Mouse (Mus musculus) thymus, postnatal 0 days (tissue): ENCODE measurements around the gene Foxa2. TPM values are rescaled to one million over a fixed set of nuclear protein-coding genes. Genes with fewer than 3 reads are reported as not detected.

Experiments used
- DNase-seq: peaks from one replicate; pipeline ENCODE4 v3.0.0-alpha.2; 2015; ENCODE audit warnings: low spot score
- microRNA-seq: library from miRNA; unstranded; fragments of <30 nt; microRNA quantifications from one replicate; pipeline ENCODE4, GENCODE M21; 2016; ENCODE audit warnings: borderline number of aligned reads
- polyA plus RNA-seq: library from polyadenylated mRNA; unstranded; fragments of >200 nt; fragmentation: Nextera tagmentation; extraction: Ambion mirVana; gene quantifications from 2 replicates; pipeline ENCODE4 v1.2.1, GENCODE M21; 2015

The Foxa2 gene
- polyA plus RNA-seq, 1 experiment from 2014 or later = 0.14 TPM

GRCm38 (mm10) chr2:148004554-148005521 is 41.9 kb downstream of the Foxa2 start:
- no peak for DNase-seq

- no peak for DNase-seq
Observed at GRCm38 (mm10) chr2:148003511-148003910, 43.3 kb downstream of the Foxa2 start.

DNA sequence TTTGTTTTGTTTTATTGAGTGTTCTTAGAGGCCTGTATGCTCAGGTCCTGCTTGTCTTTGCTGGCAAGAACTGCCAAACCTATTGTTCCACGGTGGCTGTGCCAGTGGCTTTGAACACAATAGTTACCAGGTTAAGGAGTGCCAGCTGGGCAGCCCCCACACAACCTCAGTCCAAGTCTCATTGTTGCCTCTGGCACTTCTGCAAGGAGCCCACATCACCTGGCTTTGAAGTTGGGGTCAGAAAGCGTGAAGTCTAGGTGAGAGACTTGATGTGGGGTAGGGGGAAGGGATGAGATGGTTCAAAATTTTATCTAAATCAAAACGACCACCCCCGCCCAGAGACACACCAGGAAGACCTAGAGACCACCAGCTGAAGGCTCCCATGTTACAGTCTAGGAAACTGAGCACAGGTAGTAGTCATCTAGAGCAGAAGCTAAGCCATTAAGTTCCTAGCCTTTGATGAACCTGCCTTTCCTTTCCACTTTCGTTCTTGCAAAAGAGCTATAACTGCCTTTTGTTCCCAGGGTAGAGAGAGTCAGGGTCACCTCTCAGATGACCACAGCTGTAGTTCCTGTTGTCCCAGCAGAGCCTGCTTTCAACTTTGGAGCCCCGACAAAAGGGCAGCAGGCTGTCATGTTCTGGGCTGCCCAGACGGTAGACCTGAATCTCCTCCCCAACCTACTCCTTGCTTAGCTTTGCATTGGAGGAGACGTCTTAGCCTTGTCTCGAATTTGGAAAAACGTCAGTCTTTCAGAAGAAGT is 48.4 kb downstream of the Foxa2 start:
- no peak for DNase-seq

GRCm38 (mm10) chr2:147996781-147997180 is 50.0 kb downstream of the Foxa2 start:
- no peak for DNase-seq

DNA sequence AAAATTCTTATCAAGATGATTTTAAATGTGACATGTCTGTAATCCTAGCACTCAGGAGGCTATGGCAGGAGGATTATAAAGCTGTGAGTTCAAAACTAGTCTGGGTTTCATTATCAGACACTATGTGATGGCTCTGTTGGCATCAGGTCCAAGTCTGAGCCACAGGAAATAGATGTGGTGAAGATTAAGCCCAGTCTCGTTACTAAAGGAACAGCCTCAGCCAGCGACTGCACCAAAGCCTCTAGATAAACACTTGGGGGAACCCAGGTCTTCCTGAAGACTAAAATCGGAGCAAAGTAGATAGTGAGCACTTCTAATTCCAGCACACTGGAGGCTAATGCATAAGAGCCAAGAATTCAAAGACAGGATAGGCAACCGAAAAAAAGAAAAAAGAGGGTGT is 52.9 kb downstream of the Foxa2 start:
- no peak for DNase-seq

DNA sequence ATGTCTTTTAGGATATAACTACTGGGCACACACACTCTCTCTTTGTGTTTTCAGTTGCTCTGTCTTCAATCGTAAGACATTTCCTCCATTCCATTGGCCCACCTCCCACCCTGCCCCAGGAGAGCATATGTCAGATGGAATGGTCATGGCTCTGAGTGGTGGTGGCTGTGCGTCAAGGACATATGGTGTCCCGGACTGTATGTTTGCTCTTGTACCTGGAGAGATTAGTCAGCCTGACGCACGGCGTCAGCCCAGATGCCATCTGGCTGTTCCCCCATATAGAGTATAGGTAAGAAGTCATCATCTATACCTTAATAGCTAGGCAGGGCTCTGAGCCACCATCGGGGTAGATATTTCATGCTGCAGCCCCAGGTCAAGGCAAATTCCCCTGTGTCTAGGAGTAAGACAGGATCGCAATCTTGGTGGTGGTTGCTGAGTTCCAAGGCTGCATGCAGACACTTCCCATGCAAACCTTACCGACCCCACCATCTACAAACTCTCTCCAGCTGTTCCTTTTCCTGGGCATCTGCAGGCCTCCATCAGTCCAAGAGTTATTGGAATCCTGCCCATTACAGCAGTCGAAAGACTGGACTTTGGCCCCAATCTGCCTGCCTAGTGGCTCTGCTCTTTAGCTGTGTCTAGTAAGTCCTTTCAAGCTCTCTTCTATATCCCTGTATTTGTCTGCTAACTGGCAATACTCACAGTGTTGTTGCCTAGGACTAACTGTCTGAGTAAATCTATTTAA is 53.7 kb downstream of the Foxa2 start:
- DNase-seq = no peak

Small RNAs within 50 kb of the gene (microRNA-seq; reads per million reads assigned to microRNA genes)
- not detected for gene Gm27420
